Mouse (Mus musculus) kidney, postnatal 0 days (tissue): ENCODE results near the gene Dnajb1. TPM values are rescaled to one million over a fixed set of nuclear protein-coding genes. Genes with fewer than 3 reads are reported as not detected.

Source experiments
- ATAC-seq: fragments of 200-750 bp; cut with Nextera tagmentation; replicated peaks from 2 replicates; pipeline ENCODE4 v1.8.0; 2017; ENCODE audit warnings: low read depth, moderate number of reproducible peaks, moderate TSS enrichment, moderate library complexity; ENCODE audit not compliant: low FRiP score
- DNase-seq: peaks from one replicate; pipeline ENCODE4 v3.0.0-alpha.2; 2016; ENCODE audit warnings: low spot score
- H3K27ac ChIP-seq: fragments of 300-500 bp; sonication (generic); 2 replicates; pipeline ENCODE4 v1.5.1; 2014; ENCODE audit warnings: mild to moderate bottlenecking
- H3K27me3 ChIP-seq: fragments of 300-500 bp; sonication (generic); 2 replicates; pipeline ENCODE4 v1.6.1; 2014; ENCODE audit warnings: low read length, mixed read lengths; ENCODE audit not compliant: insufficient read depth
- H3K36me3 ChIP-seq: fragments of 300-500 bp; sonication (generic); 2 replicates; pipeline ENCODE4 v1.6.1; 2014; ENCODE audit warnings: low read length, mixed read lengths; ENCODE audit not compliant: insufficient read depth
- H3K4me1 ChIP-seq: fragments of 300-500 bp; sonication (generic); replicated peaks from 2 replicates; pipeline ENCODE4 v1.6.1; 2014; ENCODE audit warnings: antibody characterized with exemption, low read length, mixed read lengths; ENCODE audit not compliant: insufficient read depth
- H3K4me2 ChIP-seq: fragments of 300-500 bp; sonication (generic); 2 replicates; pipeline ENCODE4 v1.6.1; 2014; ENCODE audit warnings: mild to moderate bottlenecking, low read length, moderate library complexity, mixed read lengths
- H3K4me3 ChIP-seq: fragments of 300-500 bp; sonication (generic); replicated peaks from 2 replicates; pipeline ENCODE4 v1.5.1; 2014; ENCODE audit warnings: low read depth, low read length
- H3K9ac ChIP-seq: fragments of 300-500 bp; sonication (generic); 2 replicates; pipeline ENCODE4 v1.6.1; 2014; ENCODE audit warnings: low read depth, low read length
- H3K9me3 ChIP-seq: fragments of 300-500 bp; sonication (generic); replicated peaks from 2 replicates; pipeline ENCODE4 v1.6.1; 2016; ENCODE audit warnings: low read length, inconsistent platforms, mixed read lengths
- CTCF ChIP-seq: IDR thresholded peaks from 2 replicates; pipeline ENCODE4 v1.5.1; 2016; ENCODE audit warnings: antibody characterized with exemption, low read depth, mild to moderate bottlenecking, moderate library complexity
- WGBS: fragments of 180-500 bp; shearing (Covaris S2); extraction: QIAGEN DNeasy Blood & Tissue Kit; methylation state at CpG from one replicate; pipeline ENCODE4 v1.1.7; 2014; 5-methylcytosine and 5-hydroxymethylcytosine counted together
- polyA plus RNA-seq: library from polyadenylated mRNA; unstranded; fragments of >200 nt; fragmentation: Nextera tagmentation; extraction: Ambion mirVana; gene quantifications from 2 replicates; pipeline ENCODE4 v1.2.1, GENCODE M21; 2015

Dnajb1 gene
- polyA plus RNA-seq, 1 experiment from 2014 or later = 30.2 TPM

- no peak overlapping the region for H3K4me3 ChIP-seq
- TF ChIP-seq CTCF = no peak
- no peak for DNase-seq
- no peaks in the 10 kb centered on the region for H3K9me3 ChIP-seq
- WGBS = 85% methylated on average over 8 of the region's 8 CpGs
- H3K4me1 ChIP-seq = peaks cover 5% of the 10 kb centered on the region
- no peak overlapping the region for H3K27ac ChIP-seq
- no peak overlapping the region for H3K4me2 ChIP-seq
- no peaks in the 10 kb centered on the region for H3K27me3 ChIP-seq
- H3K9ac ChIP-seq = no peak overlapping the region
- H3K36me3 ChIP-seq = 0 out of 2 replicates have a peak, but pooled peaks cover 2% of the 10 kb centered on the region
- no peak for ATAC-seq
These were observed 25.8 kb upstream of the Dnajb1 start for GRCm38 (mm10) chr8:83582226-83582625.

GRCm38 (mm10) chr8:83583236-83583635, 24.8 kb upstream of the Dnajb1 start:
- no peak overlapping the region for H3K9ac ChIP-seq

GRCm38 (mm10) chr8:83584771-83585170, 23.2 kb upstream of the Dnajb1 start:
- H3K36me3 ChIP-seq = 0 out of 2 replicates have a peak, but pooled peaks cover 2% of the 10 kb centered on the region
- 0 out of 2 replicates have a peak, but pooled peaks cover 4% of the 10 kb centered on the region for H3K4me1 ChIP-seq
- H3K4me3 ChIP-seq = no peak overlapping the region
- no peak overlapping the region for H3K27ac ChIP-seq
- no peaks in the 10 kb centered on the region for H3K27me3 ChIP-seq
- H3K9me3 ChIP-seq = no peaks in the 10 kb centered on the region
- no peak for ATAC-seq
- no peak for TF ChIP-seq CTCF
- H3K4me2 ChIP-seq = no peak overlapping the region
- DNase-seq = no peak
- 86% methylated on average over 1 of the region's 1 CpGs for WGBS
- H3K9ac ChIP-seq = no peak overlapping the region

More at GRCm38 (mm10) chr8:83583236-83583635, 24.8 kb upstream of the Dnajb1 start:
- ATAC-seq = no peak
- Histone ChIP-seq H3K27ac (no peak overlapping the region), H3K4me2 (no peak overlapping the region), H3K4me3 (no peak overlapping the region), H3K36me3 (0 out of 2 replicates have a peak, but pooled peaks cover 2% of the 10 kb centered on the region), H3K27me3 (no peaks in the 10 kb centered on the region), H3K4me1 (peaks cover 2% of the 10 kb centered on the region; the same call in 1 of the 2 replicates), H3K9me3 (no peaks in the 10 kb centered on the region)
- no peak for DNase-seq
- 87% methylated on average over 15 of the region's 15 CpGs for WGBS
- no peak for TF ChIP-seq CTCF

GRCm38 (mm10) chr8:83585333-83585732, 22.7 kb upstream of the Dnajb1 start:
- WGBS = 65% methylated on average over 3 of the region's 3 CpGs
- Histone ChIP-seq H3K36me3 (0 out of 2 replicates have a peak, but pooled peaks cover 2% of the 10 kb centered on the region), H3K4me3 (no peak overlapping the region), H3K27me3 (no peaks in the 10 kb centered on the region), H3K4me1 (0 out of 2 replicates have a peak, but pooled peaks cover 4% of the 10 kb centered on the region), H3K4me2 (no peak overlapping the region), H3K9ac (0 out of 2 replicates have a peak overlapping the region, but pooled peaks have one; percentile 23), H3K9me3 (no peaks in the 10 kb centered on the region), H3K27ac (no peak overlapping the region)
- TF ChIP-seq CTCF = no peak
- DNase-seq (no peak), ATAC-seq (no peak)

GRCm38 (mm10) chr8:83587644-83588043, 20.3 kb upstream of the Dnajb1 start:
- TF ChIP-seq CTCF = no peak
- H3K4me2 ChIP-seq = no peak overlapping the region
- WGBS = 48% methylated on average over 6 of the region's 6 CpGs

GRCm38 (mm10) chr8:83588886-83589285, 19.1 kb upstream of the Dnajb1 start:
- no peak overlapping the region for H3K9ac ChIP-seq
- peaks cover 14% of the 10 kb centered on the region; the same call in 1 of the 2 replicates for H3K4me1 ChIP-seq
- H3K27me3 ChIP-seq = no peaks in the 10 kb centered on the region
- DNase-seq (no peak), ATAC-seq (no peak)
- H3K36me3 ChIP-seq = 0 out of 2 replicates have a peak, but pooled peaks cover 2% of the 10 kb centered on the region
- H3K27ac ChIP-seq = no peak overlapping the region
- no peak for TF ChIP-seq CTCF
- no peaks in the 10 kb centered on the region for H3K9me3 ChIP-seq
- no peak overlapping the region for H3K4me3 ChIP-seq
- whole genome bisulfite sequencing = 87% methylated on average over 5 of the region's 5 CpGs
- H3K4me2 ChIP-seq = no peak overlapping the region

More at GRCm38 (mm10) chr8:83587644-83588043, 20.3 kb upstream of the Dnajb1 start:
- no peaks in the 10 kb centered on the region for H3K27me3 ChIP-seq
- H3K27ac ChIP-seq = no peak overlapping the region
- H3K9me3 ChIP-seq = no peaks in the 10 kb centered on the region
- peaks cover 8% of the 10 kb centered on the region; the same call in 1 of the 2 replicates for H3K4me1 ChIP-seq
- ATAC-seq (no peak), DNase-seq (no peak)
- no peak overlapping the region for H3K9ac ChIP-seq
- H3K36me3 ChIP-seq = 0 out of 2 replicates have a peak, but pooled peaks cover 2% of the 10 kb centered on the region
- no peak overlapping the region for H3K4me3 ChIP-seq
